Mouse (Mus musculus) liver, embryonic 14.5 days (tissue): ENCODE data around the gene Cckar. TPM values are rescaled to one million over a fixed set of nuclear protein-coding genes. Genes with fewer than 3 reads are reported as not detected.

ENCODE experiments used
- ATAC-seq: fragments of 200-750 bp; cut with Nextera tagmentation; 2 replicates; pipeline ENCODE4 v1.8.0; 2017; ENCODE audit warnings: moderate number of reproducible peaks, mild to moderate bottlenecking, moderate library complexity; ENCODE audit not compliant: insufficient read depth
- DNase-seq, 3 experiments: peaks; one replicate each; pipeline ENCODE4 v3.0.0-alpha.2; 2012 to 2013; ENCODE audit warnings: low read depth in 3 of 3, low spot score in 3 of 3
- H3K27ac ChIP-seq: fragments of 300-500 bp; sonication (generic); 2 replicates; pipeline ENCODE4 v1.5.1; 2014; ENCODE audit warnings: moderate library complexity, mild to moderate bottlenecking, control low read depth, inconsistent platforms
- H3K27me3 ChIP-seq: fragments of 300-500 bp; sonication (generic); 2 replicates; pipeline ENCODE4 v1.6.1; 2014; ENCODE audit warnings: mild to moderate bottlenecking, low read length, moderate library complexity; ENCODE audit not compliant: control insufficient read depth, insufficient read depth
- H3K36me3 ChIP-seq: fragments of 300-500 bp; sonication (generic); replicated peaks from 2 replicates; pipeline ENCODE4 v1.6.1; 2014; ENCODE audit warnings: low read depth; ENCODE audit not compliant: control insufficient read depth, insufficient read depth
- H3K4me1 ChIP-seq, 2 experiments: fragments of 200-500 bp in 1 of 2; fragments of 300-500 bp in 1 of 2; sonication (generic) in 1 of 2; replicated peaks; 2 replicates each; pipeline ENCODE4 v1.6.1; 2012 to 2014; ENCODE audit warnings: antibody characterized with exemption in 1 of 2, inconsistent platforms in 1 of 2, low read length in 1 of 2; ENCODE audit not compliant: control insufficient read depth in 2 of 2, insufficient read depth in 2 of 2
- H3K4me2 ChIP-seq: fragments of 300-500 bp; sonication (generic); 2 replicates; pipeline ENCODE4 v1.6.1; 2014; ENCODE audit warnings: low read depth, mild to moderate bottlenecking, control low read depth, moderate library complexity
- H3K4me3 ChIP-seq, 2 experiments: fragments of 200-500 bp in 1 of 2; fragments of 300-500 bp in 1 of 2; sonication (generic) in 1 of 2; 2 replicates each; pipeline ENCODE4 v1.5.1; 2012 to 2014; ENCODE audit warnings: low read depth in 2 of 2, low read length in 2 of 2, mild to moderate bottlenecking in 2 of 2, control low read depth in 1 of 2, inconsistent platforms in 1 of 2, moderate library complexity in 1 of 2; ENCODE audit not compliant: insufficient read depth in 1 of 2
- H3K9ac ChIP-seq: fragments of 300-500 bp; sonication (generic); replicated peaks from 2 replicates; pipeline ENCODE4 v1.6.1; 2014; ENCODE audit warnings: mild to moderate bottlenecking, control low read depth, moderate library complexity
- H3K9me3 ChIP-seq: fragments of 300-500 bp; sonication (generic); 2 replicates; pipeline ENCODE4 v1.6.1; 2016; ENCODE audit warnings: low read length, mixed read lengths; ENCODE audit not compliant: control insufficient read depth
- CTCF ChIP-seq: IDR thresholded peaks from 2 replicates; pipeline ENCODE4 v1.5.1; 2016; ENCODE audit warnings: antibody characterized with exemption, low read depth, control low read depth
- EP300 ChIP-seq: IDR thresholded peaks from 2 replicates; pipeline ENCODE4 v1.6.1; 2016; ENCODE audit warnings: antibody characterized with exemption, low read depth
- WGBS: fragments of 180-500 bp; shearing (Covaris S2); extraction: QIAGEN DNeasy Blood & Tissue Kit; methylation state at CpG from one replicate; pipeline ENCODE4 v1.1.7; 2014; ENCODE audit not compliant: insufficient replicate concordance; 5-methylcytosine and 5-hydroxymethylcytosine counted together
- polyA plus RNA-seq, 2 experiments: library from polyadenylated mRNA; depleted of rRNA in 1 of 2; stranded (reverse) in 1 of 2; unstranded in 1 of 2; fragments of >200 nt; fragmentation: Nextera tagmentation in 1 of 2; extraction: Ambion mirVana in 1 of 2; gene quantifications; 2 replicates each; pipeline versions ENCODE4 v1.2.1 to v1.2.3; 2012 to 2014

Gene Cckar
- polyA plus RNA-seq, 2 experiments: 0.08 to 0.10 TPM

- Histone ChIP-seq H3K36me3 (no peaks in the 10 kb centered on the region), H3K4me2 (no peak overlapping the region), H3K27ac (no peak overlapping the region), H3K4me3 (no peak overlapping the region), H3K27me3 (no peaks in the 10 kb centered on the region), H3K4me1 (peaks cover 0 to 4% of the 10 kb centered on the region in 2 experiments; a peak in 1 of 4 replicates), H3K9me3 (no peaks in the 10 kb centered on the region), H3K9ac (no peak overlapping the region)
- TF ChIP-seq CTCF (no peak), EP300 (no peak)
- DNase-seq (no peak), ATAC-seq (no peak)
- 59% methylated on average over 2 of the region's 2 CpGs for WGBS
Measured at GRCm38 (mm10) chr5:53686379-53686778, 21.1 kb downstream of the Cckar start.

- DNase-seq (no peak), ATAC-seq (peak; percentile 15; the same call in 1 of the 2 replicates)
- H3K9ac ChIP-seq: no peak overlapping the region
- 22% methylated on average over 4 of the region's 4 CpGs for WGBS
- H3K36me3 ChIP-seq: no peaks in the 10 kb centered on the region
- H3K4me3 ChIP-seq: no peak overlapping the region
- no peak overlapping the region for H3K27ac ChIP-seq
- H3K4me2 ChIP-seq: no peak overlapping the region
- H3K27me3 ChIP-seq: no peaks in the 10 kb centered on the region
- no peaks in the 10 kb centered on the region for H3K9me3 ChIP-seq
- peaks cover 0 to 4% of the 10 kb centered on the region in 2 experiments; a peak in 1 of 4 replicates for H3K4me1 ChIP-seq
- TF ChIP-seq EP300 (no peak), CTCF (no peak)
Measured at GRCm38 (mm10) chr5:53685623-53686022, 21.9 kb downstream of the Cckar start.

- TF ChIP-seq EP300 (no peak), CTCF (no peak)
- 54% methylated on average over 1 of the region's 1 CpGs for whole genome bisulfite sequencing
- H3K4me2 ChIP-seq: no peak overlapping the region
- H3K4me3 ChIP-seq: no peak overlapping the region
- H3K4me1 ChIP-seq: peaks cover 0 to 4% of the 10 kb centered on the region in 2 experiments; a peak in 1 of 4 replicates
- ATAC-seq: no peak
- no peak overlapping the region for H3K27ac ChIP-seq
- no peaks in the 10 kb centered on the region for H3K27me3 ChIP-seq
- H3K9me3 ChIP-seq: no peaks in the 10 kb centered on the region
- no peaks in the 10 kb centered on the region for H3K36me3 ChIP-seq
- no peak for DNase-seq
- H3K9ac ChIP-seq: no peak overlapping the region
Measured at GRCm38 (mm10) chr5:53684417-53684816, 23.1 kb downstream of the Cckar start.

- Histone ChIP-seq H3K4me3 (no peak overlapping the region), H3K9ac (no peak overlapping the region), H3K4me2 (no peak overlapping the region), H3K27ac (no peak overlapping the region), H3K36me3 (no peaks in the 10 kb centered on the region), H3K9me3 (no peaks in the 10 kb centered on the region), H3K27me3 (no peaks in the 10 kb centered on the region), H3K4me1 (peaks cover 0 to 4% of the 10 kb centered on the region in 2 experiments; a peak in 1 of 4 replicates)
- ATAC-seq (no peak), DNase-seq (no peak)
- TF ChIP-seq CTCF: no peak
- no peak for TF ChIP-seq EP300
- WGBS: 53% methylated on average over 3 of the region's 3 CpGs
Measured at GRCm38 (mm10) chr5:53683916-53684315, 23.6 kb downstream of the Cckar start.

- Histone ChIP-seq H3K4me1 (no peaks in the 10 kb centered on the region), H3K36me3 (no peaks in the 10 kb centered on the region), H3K9ac (no peak overlapping the region), H3K27ac (no peak overlapping the region), H3K9me3 (no peaks in the 10 kb centered on the region), H3K4me3 (no peak overlapping the region), H3K4me2 (no peak overlapping the region), H3K27me3 (no peaks in the 10 kb centered on the region)
- no peak for TF ChIP-seq EP300
- no peak for TF ChIP-seq CTCF
- WGBS: 47% methylated on average over 6 of the region's 6 CpGs
- ATAC-seq (no peak), DNase-seq (no peak)
Measured at GRCm38 (mm10) chr5:53679651-53680050, 27.9 kb downstream of the Cckar start.
